Mouse (Mus musculus) testis, adult 2 months (tissue): ENCODE measurements around the gene Olfr1484. TPM values are rescaled to one million over a fixed set of nuclear protein-coding genes. Genes with fewer than 3 reads are reported as not detected.
"Not testable (repeated sequence)": the region's sequence is repeated elsewhere in the genome, so short reads cannot be mapped to it uniquely, and the experiment has no call there.

Experiments used
- H3K27ac ChIP-seq: fragments of 200-500 bp; 2 replicates; pipeline ENCODE4 v1.5.1; 2012; ENCODE audit warnings: low read depth, low read length; ENCODE audit not compliant: control insufficient read depth, insufficient read depth
- H3K27me3 ChIP-seq: fragments of 200-500 bp; 2 replicates; pipeline ENCODE4 v1.6.1; 2012; ENCODE audit warnings: mild to moderate bottlenecking, low read length, moderate library complexity; ENCODE audit not compliant: control insufficient read depth, insufficient read depth
- H3K36me3 ChIP-seq: fragments of 200-500 bp; 2 replicates; pipeline ENCODE4 v1.6.1; 2012; ENCODE audit warnings: mild to moderate bottlenecking, low read length; ENCODE audit not compliant: control insufficient read depth, insufficient read depth
- H3K4me1 ChIP-seq: fragments of 200-500 bp; 2 replicates; pipeline ENCODE4 v1.6.1; 2012; ENCODE audit warnings: low read length; ENCODE audit not compliant: control insufficient read depth, insufficient read depth
- H3K4me3 ChIP-seq: fragments of 200-500 bp; 2 replicates; pipeline ENCODE4 v1.5.1; 2012; ENCODE audit warnings: low read depth, mild to moderate bottlenecking, low read length, moderate library complexity, mixed read lengths; ENCODE audit not compliant: control insufficient read depth
- CTCF ChIP-seq: fragments of 200-500 bp; IDR thresholded peaks from 2 replicates; pipeline ENCODE4 v1.5.1; 2012; ENCODE audit warnings: low read depth, mild to moderate bottlenecking, inconsistent platforms, low read length, moderate library complexity; ENCODE audit not compliant: control insufficient read depth, insufficient read depth, insufficient replicate concordance
- POLR2A ChIP-seq: fragments of 200-500 bp; IDR thresholded peaks from 2 replicates; pipeline ENCODE4 v1.6.1; 2012; ENCODE audit warnings: low read depth, mild to moderate bottlenecking, inconsistent platforms, low read length, moderate library complexity; ENCODE audit not compliant: control insufficient read depth
- polyA plus RNA-seq: library from polyadenylated mRNA; depleted of rRNA; stranded (reverse); fragments of >200 nt; gene quantifications from 2 replicates; pipeline ENCODE4 v1.2.3, GENCODE M21; 2012; rRNA removed

Olfr1484 gene
- polyA plus RNA-seq: not detected in 2 replicates

- no peak within 1 kb of the TSS for H3K4me3 ChIP-seq
- no peak within 1 kb of the TSS for H3K27ac ChIP-seq
- no peaks in the 10 kb centered on the region for H3K4me1 ChIP-seq
- TF ChIP-seq CTCF (no peak), POLR2A (no peak)
- no peaks in the 10 kb centered on the region for H3K27me3 ChIP-seq
- H3K36me3 ChIP-seq: no peaks in the 10 kb centered on the region
These were observed at the start of gene Olfr1484 for GRCm38 (mm10) chr19:13583211-13583610. TSS of gene Olfr1484 (plus strand) at chr19:13583511.

DNA sequence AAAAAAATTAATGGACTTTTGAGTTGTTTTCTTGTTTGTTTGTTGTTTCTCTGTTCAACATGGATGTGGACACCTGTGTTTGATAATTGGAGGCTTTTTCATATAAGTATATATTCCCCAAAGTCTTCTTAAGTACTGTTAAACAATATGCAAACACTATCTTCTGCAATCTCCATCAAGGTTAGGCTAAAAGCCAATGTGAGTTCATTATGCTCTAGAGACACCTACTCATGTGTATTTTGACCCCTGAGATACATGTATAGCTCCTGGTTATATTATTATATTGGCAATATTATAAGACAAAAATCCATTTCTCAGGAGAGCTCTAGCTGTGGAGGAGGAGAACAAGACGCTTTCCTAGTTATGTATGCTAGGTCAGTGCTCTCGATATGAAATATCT lies 33.8 kb downstream of the Olfr1484 start, which contains the start of gene Olfr1487:
Olfr1487 (plus strand) TSS at position 301 of the 400 bp plus-strand sequence.
- not testable (repeated sequence) for H3K27me3 ChIP-seq, H3K27ac ChIP-seq, H3K4me3 ChIP-seq, H3K36me3 ChIP-seq, H3K4me1 ChIP-seq

DNA sequence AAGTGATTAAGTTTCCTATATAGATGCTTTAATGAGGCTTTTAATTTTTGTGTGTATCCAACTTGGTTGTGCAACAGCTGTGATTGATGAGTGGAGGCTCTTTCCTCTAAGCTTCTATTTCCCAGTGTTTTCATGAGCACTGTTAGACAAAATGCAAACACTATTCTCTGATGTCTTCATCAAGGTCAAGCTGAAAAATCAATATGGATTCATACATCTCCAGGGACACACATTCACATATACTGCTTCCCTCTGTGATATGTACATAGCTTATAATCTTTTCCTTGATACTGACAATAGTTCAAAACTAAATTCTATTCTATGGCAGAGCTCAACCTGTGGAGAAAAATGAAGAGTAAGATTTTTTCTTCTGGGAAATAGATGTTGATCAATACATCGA lies 48.0 kb downstream of the Olfr1484 start, which contains the start of gene Olfr1489:
Olfr1489 (plus strand) TSS at position 301 of the 400 bp plus-strand sequence.
- H3K4me3 ChIP-seq: no peak within 1 kb of the TSS
- no peaks in the 10 kb centered on the region for H3K4me1 ChIP-seq
- TF ChIP-seq POLR2A (no peak), CTCF (no peak)
- H3K27ac ChIP-seq: no peak within 1 kb of the TSS
- no peaks in the 10 kb centered on the region for H3K27me3 ChIP-seq
- no peaks in the 10 kb centered on the region for H3K36me3 ChIP-seq

Other genes with a start within 250 kb of the Olfr1484 start
- not detected in 2 replicates for gene Olfr1466, start 244.6 kb upstream of the Olfr1484 start, polyA plus RNA-seq
- not detected in 2 replicates for gene Olfr1467, start 221.3 kb upstream of the Olfr1484 start, polyA plus RNA-seq
- not detected in 2 replicates for gene Olfr1469, start 175.7 kb upstream of the Olfr1484 start, polyA plus RNA-seq
- gene Olfr1471, start 140.1 kb upstream of the Olfr1484 start, polyA plus RNA-seq: not detected in 2 replicates
- gene Olfr1472, start 127.4 kb upstream of the Olfr1484 start, polyA plus RNA-seq: not detected in 2 replicates
- gene Olfr1474, start 113.9 kb upstream of the Olfr1484 start, polyA plus RNA-seq: not detected in 2 replicates
- gene Olfr1475, start 103.3 kb upstream of the Olfr1484 start, polyA plus RNA-seq: not detected in 2 replicates
- gene Olfr1477, start 83.0 kb upstream of the Olfr1484 start, polyA plus RNA-seq: not detected in 2 replicates
- not detected in 2 replicates for gene Olfr1480, start 55.6 kb upstream of the Olfr1484 start, polyA plus RNA-seq
- not detected in 2 replicates for gene Olfr1487, start 33.9 kb downstream of the Olfr1484 start, polyA plus RNA-seq
- not detected in 2 replicates for gene Olfr1489, start 48.1 kb downstream of the Olfr1484 start, polyA plus RNA-seq
- gene Olfr1490, start 67.6 kb downstream of the Olfr1484 start, polyA plus RNA-seq: not detected in 2 replicates
- not detected in 2 replicates for gene Olfr1491, start 113.8 kb downstream of the Olfr1484 start, polyA plus RNA-seq
- gene Olfr1493-ps1, start 139.8 kb downstream of the Olfr1484 start, polyA plus RNA-seq: not detected in 2 replicates
- gene Olfr1494, start 156.2 kb downstream of the Olfr1484 start, polyA plus RNA-seq: not detected in 2 replicates
- not detected in 2 replicates for gene Olfr1495, start 181.1 kb downstream of the Olfr1484 start, polyA plus RNA-seq
- gene Olfr1496, start 194.4 kb downstream of the Olfr1484 start, polyA plus RNA-seq: not detected in 2 replicates
- gene Olfr1497, start 214.7 kb downstream of the Olfr1484 start, polyA plus RNA-seq: 0.14 and 0.19 TPM in 2 replicates
- not detected in 2 replicates for gene Olfr1499, start 235.9 kb downstream of the Olfr1484 start, polyA plus RNA-seq
- not detected in 2 replicates for gene Olfr1500, start 247.0 kb downstream of the Olfr1484 start, polyA plus RNA-seq